Mouse (Mus musculus): ENCODE data around the gene Nms.

- TF ChIP-seq CTCF (IDR thresholded peaks at IDR 0.05; ENCODE audit: low read depth, low read length) (no peak), POLR2A (IDR thresholded peaks at IDR 0.05; ENCODE audit: extremely low read depth, insufficient read depth, low read length) (no peak)
These were observed 41.0 kb downstream of the Nms start for GRCm38 (mm10) chr1:38979953-38980352.

All from liver, adult 2 months (tissue).